Mouse (Mus musculus): Measurements from ENCODE around the gene Fam92a. TPM values are rescaled to one million over a fixed set of nuclear protein-coding genes. Genes with fewer than 3 reads are reported as not detected.

Gene Fam92a
- 52.3 and 53.9 TPM in 2 replicates for polyA plus RNA-seq (2015; fragmentation: Nextera tagmentation; extraction: Ambion mirVana)

GRCm38 (mm10) chr4:12171318-12172091 is at the start of gene Fam92a:
TSS of gene Fam92a (minus strand) at chr4:12172015.

GRCm38 (mm10) chr4:12140141-12140567 is 31.7 kb downstream of the Fam92a start, which contains the start of gene Rbm12b1:
TSS of gene Rbm12b1 (plus strand) at chr4:12140264.

Other genes starting within 250 kb of the Fam92a start
- 0.27 and 0.31 TPM in 2 replicates for gene Gm10604, start 190.8 kb downstream of the Fam92a start, polyA plus RNA-seq (2015; fragmentation: Nextera tagmentation; extraction: Ambion mirVana)
- 4.0 and 4.3 TPM in 2 replicates for gene Rbm12b2, start 82.6 kb downstream of the Fam92a start, polyA plus RNA-seq (2015; fragmentation: Nextera tagmentation; extraction: Ambion mirVana)
- gene Rbm12b1, start 31.8 kb downstream of the Fam92a start, polyA plus RNA-seq (2015; fragmentation: Nextera tagmentation; extraction: Ambion mirVana): 2.6 and 2.8 TPM in 2 replicates